In the genomic region with DNA sequence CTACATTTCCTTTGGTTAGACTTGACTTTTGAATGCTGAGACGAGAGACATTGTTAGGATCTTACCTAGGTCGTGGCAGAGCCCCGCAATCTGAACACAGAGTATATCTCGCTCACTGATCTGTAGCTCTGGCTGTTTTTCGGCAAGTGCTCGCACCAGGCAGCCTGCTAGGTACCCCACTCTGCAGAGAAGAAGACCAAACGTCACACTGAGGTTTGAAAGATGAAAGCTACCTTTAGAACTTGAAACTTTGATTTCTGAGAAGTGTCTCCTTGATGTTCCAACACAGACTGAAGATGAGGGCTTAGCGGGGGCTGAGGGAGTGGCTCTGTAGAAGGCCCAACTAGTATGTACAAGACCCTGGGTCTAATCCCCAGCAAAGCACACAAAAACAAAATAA, we compare ENCODE assay signal across 34 mouse cellular contexts. TPM values are rescaled to one million over a fixed set of nuclear protein-coding genes. Genes with fewer than 3 reads are reported as not detected.
DNase-seq lines count a peak whose midpoint lies in the region; ATAC-seq and TF ChIP-seq lines count a peak whose summit lies in the region.
"Had no signal": no experiment of that assay in that cellular context is flagged by ENCODE, and none has a peak within 500 bp of the region (broad histone marks: within the 10 kb centered on the region; RNA-seq: fewer than 3 reads in every experiment).

No protein-coding gene starts in this region.

- no peaks in the 10 kb centered on the region for H3K36me3 ChIP-seq in thymus, adult 2 months (ENCODE audit: control insufficient read depth, insufficient read depth, low read length)
- no peaks in the 10 kb centered on the region for H3K36me3 ChIP-seq in midbrain, embryonic 15.5 days (replicated peaks)

- peak; percentile 73 for ATAC-seq in CD4-positive, CD25-positive, alpha-beta regulatory T cell, adult 4 months
- no peak for ATAC-seq in midbrain, embryonic 15.5 days (replicated peaks)
- ATAC-seq: Patski had no signal

- H3K9me3 ChIP-seq in midbrain, embryonic 15.5 days, result no peaks in the 10 kb centered on the region
- H3K9me3 ChIP-seq: forebrain, embryonic 12.5 days; hindbrain, embryonic 12.5 days; kidney, embryonic 15.5 days; limb, embryonic 12.5 days; lung, embryonic 15.5 days; midbrain, embryonic 10.5 days had no signal

- H3K9ac ChIP-seq in midbrain, embryonic 15.5 days, result no peak overlapping the region
- H3K9ac ChIP-seq: forebrain, embryonic 12.5 days; hindbrain, embryonic 12.5 days; kidney, embryonic 15.5 days; limb, embryonic 12.5 days; lung, embryonic 15.5 days had no signal

- peak; percentile 67 for DNase-seq in induced T-regulatory cell, adult 2 months (ENCODE audit: low read depth)
- DNase-seq in thymus, adult 2 months, result peak; percentile 44
- peak; percentile 24 to 65 for DNase-seq in thymus, postnatal 36 days
- DNase-seq in urinary bladder, postnatal 25 days (ENCODE audit: low spot score), result no peak
- no peak for DNase-seq in cerebellum, adult 2 months
- DNase-seq: adrenal gland, postnatal 25 days; cerebellum, adult 11-12 months; cerebellum, postnatal 10 days; gastrocnemius, postnatal 25 days; heart, adult 11 months; heart, postnatal 36 days; kidney, adult 18-20 months; kidney, postnatal 25 days; right cerebral cortex, postnatal 4 days had no signal

- H3K4me3 ChIP-seq in thymus, adult 2 months (ENCODE audit: control insufficient read depth, insufficient read depth, low read length), result no peak overlapping the region
- H3K4me3 ChIP-seq in midbrain, embryonic 15.5 days, result no peak overlapping the region
- H3K4me3 ChIP-seq in cerebellum, adult 2 months (replicated peaks; ENCODE audit: insufficient read depth, low read depth, low read length), result no peak overlapping the region
- H3K4me3 ChIP-seq: erythroblast, embryonic 14.5 days; forebrain, embryonic 12.5 days; hindbrain, embryonic 12.5 days; kidney, embryonic 15.5 days; limb, embryonic 12.5 days; lung, embryonic 15.5 days; midbrain, embryonic 10.5 days had no signal

- no peak overlapping the region for H3K27ac ChIP-seq in thymus, adult 2 months (ENCODE audit: control insufficient read depth, insufficient read depth, low read length)
- no peak overlapping the region for H3K27ac ChIP-seq in midbrain, embryonic 15.5 days
- H3K27ac ChIP-seq in cerebellum, adult 2 months (ENCODE audit: insufficient read depth, low read length), result no peak overlapping the region
- H3K27ac ChIP-seq: forebrain, embryonic 12.5 days; hindbrain, embryonic 12.5 days; kidney, embryonic 15.5 days; limb, embryonic 12.5 days; lung, embryonic 15.5 days; midbrain, embryonic 10.5 days had no signal

- TF ChIP-seq CTCF in thymus, adult 2 months (IDR thresholded peaks at IDR 0.05; ENCODE audit: borderline replicate concordance, control insufficient read depth, extremely low read depth, insufficient read depth, low read length, poor library complexity), result no peak
- TF ChIP-seq CTCF in cerebellum, adult 2 months (IDR thresholded peaks at IDR 0.05; ENCODE audit: borderline replicate concordance, insufficient read depth, low read depth, low read length), result no peak

- peaks cover 11% of the 10 kb centered on the region for H3K4me1 ChIP-seq in thymus, adult 2 months (replicated peaks; ENCODE audit: control insufficient read depth, insufficient read depth, low read length)
- H3K4me1 ChIP-seq in midbrain, embryonic 15.5 days, result no peaks in the 10 kb centered on the region
- H3K4me1 ChIP-seq in cerebellum, adult 2 months (ENCODE audit: control insufficient read depth, insufficient read depth, low read length), result no peaks in the 10 kb centered on the region
- H3K4me1 ChIP-seq: forebrain, embryonic 12.5 days; hindbrain, embryonic 12.5 days; kidney, embryonic 15.5 days; limb, embryonic 12.5 days; lung, embryonic 15.5 days; midbrain, embryonic 10.5 days had no signal

- no peak overlapping the region for H3K4me2 ChIP-seq in midbrain, embryonic 15.5 days
- H3K4me2 ChIP-seq: forebrain, embryonic 12.5 days; heart, embryonic 11.5 days; hindbrain, embryonic 12.5 days; kidney, embryonic 15.5 days; limb, embryonic 12.5 days; lung, embryonic 15.5 days had no signal

- no peaks in the 10 kb centered on the region for H3K27me3 ChIP-seq in thymus, adult 2 months (ENCODE audit: control insufficient read depth, insufficient read depth, low read length)
- H3K27me3 ChIP-seq in midbrain, embryonic 15.5 days (replicated peaks), result no peaks in the 10 kb centered on the region
- no peaks in the 10 kb centered on the region for H3K27me3 ChIP-seq in cerebellum, adult 2 months (ENCODE audit: control insufficient read depth, insufficient read depth, low read length)
- H3K27me3 ChIP-seq: forebrain, embryonic 12.5 days; hindbrain, embryonic 12.5 days; kidney, embryonic 15.5 days; limb, embryonic 12.5 days; lung, embryonic 15.5 days; Patski had no signal

- WGBS in thymus, adult 2 months, result 11% methylated on average over 8 of the region's 8 CpGs
- WGBS in midbrain, embryonic 15.5 days, result 92% methylated on average over 8 of the region's 8 CpGs
- WGBS in cerebellum, adult 2 months, result 93% methylated on average over 8 of the region's 8 CpGs

- TF ChIP-seq POLR2A in thymus, adult 2 months (IDR thresholded peaks at IDR 0.05; ENCODE audit: control insufficient read depth, extremely low read depth, insufficient read depth, low read length, poor library complexity), result no peak
- TF ChIP-seq POLR2A in cerebellum, adult 2 months (IDR thresholded peaks at IDR 0.05; ENCODE audit: borderline replicate concordance, insufficient read depth, low read length), result no peak

RNA-seq across cellular contexts. Expression of a gene that starts 13.3 kb away (rescaled TPM):
- 100 to 1,000 TPM; 611 to 673 TPM for polyA plus RNA-seq in CD4-positive, CD25-positive, alpha-beta regulatory T cell, adult 4 months (2017; shearing (Covaris generic))
- polyA plus RNA-seq in thymus, adult 2 months (2012; rRNA removed), result 49.9 and 57.1 TPM in 2 replicates
- 9.4 and 9.9 TPM in 2 replicates for polyA plus RNA-seq in midbrain, embryonic 15.5 days (2015; fragmentation: Nextera tagmentation; extraction: Ambion mirVana)
- 22.4 and 22.6 TPM in 2 replicates for polyA plus RNA-seq in cerebellum, adult 2 months (2012; rRNA removed)

RNA-seq across cellular contexts. Expression of a gene that starts 34.9 kb away (rescaled TPM):
- polyA plus RNA-seq in CD4-positive, CD25-positive, alpha-beta regulatory T cell, adult 4 months (2017; shearing (Covaris generic)), result not detected
- polyA plus RNA-seq in thymus, adult 2 months (2012; rRNA removed), result not detected in 2 replicates
- polyA plus RNA-seq in midbrain, embryonic 15.5 days (2015; fragmentation: Nextera tagmentation; extraction: Ambion mirVana), result not detected in 2 replicates
- polyA plus RNA-seq in cerebellum, adult 2 months (2012; rRNA removed), result 6.0 and 7.1 TPM in 2 replicates
- polyA plus RNA-seq: cortical plate, adult 2 months; embryonic facial prominence, embryonic 14.5 days; erythroblast, embryonic 14.5 days; forebrain, embryonic 12.5 days; heart, embryonic 16.5 days; hindbrain, embryonic 12.5 days; intestine, embryonic 14.5 days; limb, embryonic 12.5 days; liver, adult 2 months; liver, embryonic 16.5 days; lung, embryonic 15.5 days; midbrain, embryonic 10.5 days; neural tube, embryonic 14.5 days; stomach, embryonic 14.5 days; testis, adult 2 months had no signal

RNA-seq across cellular contexts. Expression of a gene that starts 42.7 kb away (rescaled TPM):
- polyA plus RNA-seq in CD4-positive, CD25-positive, alpha-beta regulatory T cell, adult 4 months (2017; shearing (Covaris generic)), result under 1 TPM in 1 of 2 experiments, not detected in 1; 0.16 TPM
- polyA plus RNA-seq in thymus, adult 2 months (2012; rRNA removed), result 5.2 and 5.3 TPM in 2 replicates
- polyA plus RNA-seq in midbrain, embryonic 15.5 days (2015; fragmentation: Nextera tagmentation; extraction: Ambion mirVana), result 6.8 and 7.1 TPM in 2 replicates
- 38.3 and 50.1 TPM in 2 replicates for polyA plus RNA-seq in cerebellum, adult 2 months (2012; rRNA removed)

Comparison
In these comparisons a context has a peak if more than half of its experiments do, and no peak if none do; other contexts are left out.
1. DNase-seq: peak in induced T-regulatory cell, adult 2 months (single experiment), thymus, adult 2 months (single experiment) and thymus, postnatal 36 days (2 of 2); none in urinary bladder, postnatal 25 days (single experiment) and cerebellum, adult 2 months (0 of 2).
2. RNA of a gene that starts 13.3 kb away (polyA plus RNA-seq): 611 to 673 TPM in CD4-positive, CD25-positive, alpha-beta regulatory T cell, adult 4 months; 49.9 to 57.1 TPM in thymus, adult 2 months, 22.4 to 22.6 TPM in cerebellum, adult 2 months and 9.4 to 9.9 TPM in midbrain, embryonic 15.5 days; every median in the first group is over 10 times any median in the second.